Comparison of ENCODE assay signal across 8 mouse cellular contexts in the genomic region with DNA sequence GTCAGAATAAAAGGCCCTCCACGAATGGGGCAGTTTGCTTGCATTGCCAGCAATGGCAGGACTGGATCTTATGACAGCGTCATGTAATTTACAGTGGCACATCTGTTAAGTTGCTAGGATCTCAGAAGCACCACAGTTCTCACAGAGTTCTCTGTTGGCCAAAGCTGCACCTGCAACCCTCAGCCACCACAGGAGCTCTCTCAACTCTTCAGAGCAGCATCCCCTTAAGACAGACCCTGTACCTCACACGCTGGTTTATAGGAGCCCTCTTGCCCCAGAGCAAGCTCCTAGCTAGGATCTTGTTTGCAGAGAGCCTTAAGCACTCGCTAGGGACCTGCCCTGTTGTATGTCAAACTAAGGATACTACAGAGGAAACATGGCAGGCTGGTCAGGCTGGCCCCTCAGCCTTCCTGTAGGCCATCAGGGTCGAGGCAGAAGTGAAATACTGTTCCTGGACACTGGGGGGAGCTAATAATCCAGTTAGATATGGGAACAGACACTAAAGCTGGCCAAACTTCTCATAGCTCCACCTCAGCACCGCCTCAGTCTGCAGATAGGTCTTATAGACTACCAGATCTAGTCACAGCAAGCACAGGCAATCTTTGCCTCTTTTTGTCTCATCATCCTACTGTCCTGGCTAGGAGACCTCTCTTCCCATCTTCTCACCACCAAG. TPM values are rescaled to one million over a fixed set of nuclear protein-coding genes. Genes with fewer than 3 reads are reported as not detected.
DNase-seq lines count a peak whose midpoint lies in the region; ATAC-seq and TF ChIP-seq lines count a peak whose summit lies in the region.

No protein-coding gene starts in this region.

- no peak overlapping the region for H3K4me3 ChIP-seq in heart, embryonic 11.5 days (ENCODE audit: low read depth, low read length)
- H3K4me3 ChIP-seq in E14TG2a.4 (replicated peaks; ENCODE audit: low read length) = no peak overlapping the region
- no peak overlapping the region for H3K4me3 ChIP-seq in midbrain, embryonic 13.5 days (replicated peaks)

- peak; percentile 58 for TF ChIP-seq CTCF in E14TG2a.4 (conservative IDR thresholded peaks at IDR 0.05; ENCODE audit: low read length)

- ATAC-seq in heart, embryonic 11.5 days (replicated peaks; ENCODE audit: insufficient number of reproducible peaks, low FRiP score, low TSS enrichment) = no peak
- peak; percentile 72 for ATAC-seq in granulocyte monocyte progenitor cell, adult 5-6 weeks (replicated peaks; ENCODE audit: poor library complexity, severe bottlenecking)
- ATAC-seq in midbrain, embryonic 13.5 days = 0 out of 2 replicates have a peak, but pooled peaks have one; percentile 20

- H3K9me3 ChIP-seq in heart, embryonic 11.5 days (replicated peaks; ENCODE audit: control insufficient read depth, low read length) = no peaks in the 10 kb centered on the region
- no peaks in the 10 kb centered on the region for H3K9me3 ChIP-seq in E14TG2a.4 (ENCODE audit: low read length)
- peaks cover 3% of the 10 kb centered on the region; the same call in 1 of the 2 replicates for H3K9me3 ChIP-seq in midbrain, embryonic 13.5 days

- no peaks in the 10 kb centered on the region for H3K36me3 ChIP-seq in heart, embryonic 11.5 days (ENCODE audit: control insufficient read depth, insufficient read depth, low read length)
- no peaks in the 10 kb centered on the region for H3K36me3 ChIP-seq in E14TG2a.4 (ENCODE audit: insufficient read depth, low read length)
- H3K36me3 ChIP-seq in midbrain, embryonic 13.5 days = peaks cover 37% of the 10 kb centered on the region; the same call in 1 of the 2 replicates

- H3K27ac ChIP-seq in heart, embryonic 11.5 days (ENCODE audit: low read depth, low read length) = no peak overlapping the region
- H3K27ac ChIP-seq in midbrain, embryonic 13.5 days = no peak overlapping the region

- H3K4me1 ChIP-seq in heart, embryonic 11.5 days (ENCODE audit: control insufficient read depth, insufficient read depth, low read length) = peaks cover 11% of the 10 kb centered on the region
- peaks cover 22% of the 10 kb centered on the region for H3K4me1 ChIP-seq in E14TG2a.4 (replicated peaks; ENCODE audit: low read depth, low read length)
- peaks cover 28% of the 10 kb centered on the region for H3K4me1 ChIP-seq in midbrain, embryonic 13.5 days (replicated peaks)

- H3K9ac ChIP-seq in heart, embryonic 11.5 days (ENCODE audit: low read depth, low read length) = no peak overlapping the region
- H3K9ac ChIP-seq in midbrain, embryonic 13.5 days (replicated peaks) = no peak overlapping the region

- no peaks in the 10 kb centered on the region for H3K27me3 ChIP-seq in heart, embryonic 11.5 days (ENCODE audit: control insufficient read depth, insufficient read depth, low read length)
- H3K27me3 ChIP-seq in E14TG2a.4 (ENCODE audit: insufficient read depth, low read length) = no peaks in the 10 kb centered on the region
- H3K27me3 ChIP-seq in midbrain, embryonic 13.5 days = no peaks in the 10 kb centered on the region

- WGBS in heart, embryonic 11.5 days (ENCODE audit: insufficient replicate concordance) = 56% methylated on average over 6 of the region's 6 CpGs
- WGBS in midbrain, embryonic 13.5 days = 61% methylated on average over 6 of the region's 6 CpGs

- peak; percentile 54 to 75 for DNase-seq in heart, adult 18-20 months
- peak; percentile 53 for DNase-seq in c-Kit-positive CD71-positive TER-119-negative erythroid progenitor cells, embryonic 14.5 days (ENCODE audit: low read depth)
- peak; percentile 49 for DNase-seq in layer of hippocampus, adult 9-10 months (ENCODE audit: low spot score)
- DNase-seq in right cerebral cortex, postnatal 10 days (ENCODE audit: low spot score in 2 of 2) = no peak

- H3K4me2 ChIP-seq in heart, embryonic 11.5 days = no peak overlapping the region
- H3K4me2 ChIP-seq in midbrain, embryonic 13.5 days (replicated peaks) = no peak overlapping the region

RNA-seq across cellular contexts. Expression of a gene that starts 28.7 kb away (rescaled TPM):
- total RNA-seq in heart, adult 18-20 months (2021) = 10 to 100 TPM; 25.7 to 36.6 TPM
- 39.0 and 41.0 TPM in 2 replicates for polyA plus RNA-seq in heart, embryonic 11.5 days (2014; fragmentation: Nextera tagmentation; extraction: Ambion mirVana)
- total RNA-seq in granulocyte monocyte progenitor cell, adult 5-6 weeks (2014; fragmentation: Nextera tagmentation) = 27.3 and 33.0 TPM in 2 replicates
- 36.8 and 42.0 TPM in 2 replicates for total RNA-seq in granulocyte monocyte progenitor cell, adult 5-6 weeks (2017)
- 38.5 and 46.0 TPM in 2 replicates for polyA plus RNA-seq in midbrain, embryonic 13.5 days (2015; fragmentation: Nextera tagmentation; extraction: Ambion mirVana)

Comparison
In these comparisons a context has a peak if more than half of its experiments do, and no peak if none do; other contexts are left out.
1. DNase-seq: peak in heart, adult 18-20 months (2 of 2), c-Kit-positive CD71-positive TER-119-negative erythroid progenitor cells, embryonic 14.5 days (single experiment) and layer of hippocampus, adult 9-10 months (single experiment); none in right cerebral cortex, postnatal 10 days (0 of 2).